11 mouse cellular contexts compared by ENCODE assay signal in genomic region chr12:71747386-71747785, GRCm38 (mm10).
DNase-seq lines count a peak whose midpoint lies in the region; ATAC-seq lines count a peak whose summit lies in the region.
"Had no signal": no experiment of that assay in that cellular context is flagged by ENCODE, and none has a peak within 500 bp of the region (broad histone marks: within the 10 kb centered on the region; RNA-seq: fewer than 3 reads in every experiment).

No protein-coding gene starts in this region.

- no peak overlapping the region for H3K9ac ChIP-seq in forebrain, embryonic 14.5 days (ENCODE audit: low read length)
- H3K9ac ChIP-seq in forebrain, embryonic 13.5 days: no peak overlapping the region
- H3K9ac ChIP-seq in kidney, embryonic 14.5 days (ENCODE audit: low read depth, low read length): no peak overlapping the region
- H3K9ac ChIP-seq: liver, embryonic 14.5 days; midbrain, embryonic 13.5 days had no signal

- H3K4me3 ChIP-seq in forebrain, embryonic 14.5 days (ENCODE audit: low read depth, low read length): no peak overlapping the region
- no peak overlapping the region for H3K4me3 ChIP-seq in forebrain, embryonic 13.5 days
- H3K4me3 ChIP-seq in kidney, embryonic 14.5 days (ENCODE audit: low read length): no peak overlapping the region
- H3K4me3 ChIP-seq: midbrain, embryonic 13.5 days had no signal

- H3K9me3 ChIP-seq in forebrain, embryonic 14.5 days (replicated peaks; ENCODE audit: control insufficient read depth, low read length): no peaks in the 10 kb centered on the region
- no peaks in the 10 kb centered on the region for H3K9me3 ChIP-seq in forebrain, embryonic 13.5 days (replicated peaks)
- no peaks in the 10 kb centered on the region for H3K9me3 ChIP-seq in kidney, embryonic 14.5 days (ENCODE audit: control insufficient read depth, low read length)
- H3K9me3 ChIP-seq: midbrain, embryonic 13.5 days had no signal

- no peaks in the 10 kb centered on the region for H3K27me3 ChIP-seq in forebrain, embryonic 14.5 days (replicated peaks; ENCODE audit: control insufficient read depth, insufficient read depth, low read length)
- H3K27me3 ChIP-seq in forebrain, embryonic 13.5 days: no peaks in the 10 kb centered on the region
- H3K27me3 ChIP-seq in kidney, embryonic 14.5 days (ENCODE audit: control insufficient read depth, insufficient read depth, low read length): no peaks in the 10 kb centered on the region
- H3K27me3 ChIP-seq: midbrain, embryonic 13.5 days had no signal

- DNase-seq in forebrain, embryonic 14.5 days (ENCODE audit: low spot score): no peak
- no peak for DNase-seq in kidney, postnatal 10 days
- DNase-seq in right cerebral cortex, adult 2 months (ENCODE audit: low spot score in 2 of 2): peak; percentile 20 to 34
- no peak for DNase-seq in right cerebral cortex, postnatal 25 days
- no peak for DNase-seq in cerebellum, adult 11-12 months
- DNase-seq: adrenal gland, postnatal 14 days had no signal

- WGBS in forebrain, embryonic 14.5 days: 93% methylated on average over 10 of the region's 10 CpGs
- 89% methylated on average over 10 of the region's 10 CpGs for WGBS in forebrain, embryonic 13.5 days
- WGBS in kidney, embryonic 14.5 days: 79% methylated on average over 10 of the region's 10 CpGs

- 0 out of 2 replicates have a peak overlapping the region, but pooled peaks have one; percentile 27 for H3K27ac ChIP-seq in forebrain, embryonic 14.5 days (ENCODE audit: low read depth, low read length)
- no peak overlapping the region; the same call in 1 of the 2 replicates for H3K27ac ChIP-seq in forebrain, embryonic 13.5 days
- H3K27ac ChIP-seq in kidney, embryonic 14.5 days (ENCODE audit: low read depth, low read length): peak overlapping the region; percentile 79; the same call in 1 of the 2 replicates
- H3K27ac ChIP-seq: liver, embryonic 14.5 days; midbrain, embryonic 13.5 days had no signal

- H3K4me2 ChIP-seq in forebrain, embryonic 14.5 days (ENCODE audit: low read length): no peak overlapping the region
- H3K4me2 ChIP-seq in forebrain, embryonic 13.5 days: no peak overlapping the region
- H3K4me2 ChIP-seq in kidney, embryonic 14.5 days (replicated peaks; ENCODE audit: low read depth, low read length): no peak overlapping the region
- H3K4me2 ChIP-seq: midbrain, embryonic 13.5 days had no signal

- H3K4me1 ChIP-seq in forebrain, embryonic 14.5 days (ENCODE audit: control insufficient read depth, insufficient read depth, low read length): peaks cover 12% of the 10 kb centered on the region; the same call in 1 of the 2 replicates
- peaks cover 9% of the 10 kb centered on the region for H3K4me1 ChIP-seq in forebrain, embryonic 13.5 days
- peaks cover 4% of the 10 kb centered on the region for H3K4me1 ChIP-seq in kidney, embryonic 14.5 days (ENCODE audit: control insufficient read depth, insufficient read depth, low read length)

- no peak for ATAC-seq in forebrain, embryonic 14.5 days
- no peak for ATAC-seq in forebrain, embryonic 13.5 days
- ATAC-seq in kidney, embryonic 14.5 days (ENCODE audit: low FRiP score, low TSS enrichment): no peak
- ATAC-seq in activated CD4-positive, CD25-positive, alpha-beta regulatory T cell, adult 4 months: no peak
- ATAC-seq: midbrain, embryonic 13.5 days had no signal

- no peaks in the 10 kb centered on the region for H3K36me3 ChIP-seq in forebrain, embryonic 14.5 days (ENCODE audit: control insufficient read depth, insufficient read depth, low read length)
- no peaks in the 10 kb centered on the region for H3K36me3 ChIP-seq in forebrain, embryonic 13.5 days (ENCODE audit: poor library complexity, severe bottlenecking)
- no peaks in the 10 kb centered on the region for H3K36me3 ChIP-seq in kidney, embryonic 14.5 days (ENCODE audit: control insufficient read depth, insufficient read depth, low read length)
- H3K36me3 ChIP-seq: midbrain, embryonic 13.5 days had no signal

Comparison
In these comparisons a context has a peak if more than half of its experiments do, and no peak if none do; other contexts are left out.
1. DNase-seq: peak in right cerebral cortex, adult 2 months (2 of 2); none in forebrain, embryonic 14.5 days (single experiment), kidney, postnatal 10 days (single experiment), right cerebral cortex, postnatal 25 days (single experiment) and cerebellum, adult 11-12 months (single experiment).